In genomic region chr8:121176291-121176690, GRCm38 (mm10) we compare ENCODE assay signal across 9 mouse cellular contexts. TPM values are rescaled to one million over a fixed set of nuclear protein-coding genes. Genes with fewer than 3 reads are reported as not detected.
DNase-seq lines count a peak whose midpoint lies in the region; ATAC-seq and TF ChIP-seq lines count a peak whose summit lies in the region.
"Had no signal": no experiment of that assay in that cellular context is flagged by ENCODE, and none has a peak within 500 bp of the region (broad histone marks: within the 10 kb centered on the region; RNA-seq: fewer than 3 reads in every experiment).

No protein-coding gene starts in this region.

- DNase-seq in kidney, adult 2 months, result peak; percentile 28
- no peak for DNase-seq in kidney, adult 8-10 months
- DNase-seq in ES-CJ7 (ENCODE audit: low read depth, low spot score), result peak; percentile 23
- DNase-seq in embryonic facial prominence, embryonic 10.5 days (ENCODE audit: low spot score), result no peak
- DNase-seq in thymus, adult 2 months, result no peak
- DNase-seq in ovary, adult 18-20 months (ENCODE audit: low spot score), result no peak
- no peak for DNase-seq in thymus, postnatal 4 days

- 46% methylated on average over 3 of the region's 3 CpGs for WGBS in kidney, adult 2 months
- WGBS in embryonic facial prominence, embryonic 10.5 days, result 21% methylated on average over 3 of the region's 3 CpGs
- 10% methylated on average over 3 of the region's 3 CpGs for WGBS in liver, embryonic 12.5 days (ENCODE audit: insufficient replicate concordance)
- 5% methylated on average over 3 of the region's 3 CpGs for WGBS in thymus, adult 2 months

- H3K4me1 ChIP-seq in kidney, adult 2 months (ENCODE audit: control insufficient read depth, insufficient read depth, low read length), result no peaks in the 10 kb centered on the region
- peaks cover 87% of the 10 kb centered on the region for H3K4me1 ChIP-seq in embryonic facial prominence, embryonic 10.5 days
- peaks cover 14% of the 10 kb centered on the region for H3K4me1 ChIP-seq in liver, embryonic 12.5 days
- H3K4me1 ChIP-seq in thymus, adult 2 months (replicated peaks; ENCODE audit: control insufficient read depth, insufficient read depth, low read length), result no peaks in the 10 kb centered on the region

- TF ChIP-seq POLR2A in kidney, adult 2 months (IDR thresholded peaks at IDR 0.05; ENCODE audit: low read depth, low read length), result no peak
- no peak for TF ChIP-seq POLR2A in thymus, adult 2 months (IDR thresholded peaks at IDR 0.05; ENCODE audit: control insufficient read depth, extremely low read depth, insufficient read depth, low read length, poor library complexity)

- H3K9me3 ChIP-seq in embryonic facial prominence, embryonic 10.5 days, result no peaks in the 10 kb centered on the region
- no peaks in the 10 kb centered on the region for H3K9me3 ChIP-seq in liver, embryonic 12.5 days (replicated peaks)

- ATAC-seq in liver, embryonic 12.5 days, result peak; percentile 60

- H3K36me3 ChIP-seq in kidney, adult 2 months (ENCODE audit: control insufficient read depth, insufficient read depth, low read length), result no peaks in the 10 kb centered on the region
- H3K36me3 ChIP-seq in embryonic facial prominence, embryonic 10.5 days (replicated peaks), result no peaks in the 10 kb centered on the region
- no peaks in the 10 kb centered on the region for H3K36me3 ChIP-seq in liver, embryonic 12.5 days
- no peaks in the 10 kb centered on the region for H3K36me3 ChIP-seq in thymus, adult 2 months (ENCODE audit: control insufficient read depth, insufficient read depth, low read length)

- no peak overlapping the region for H3K4me2 ChIP-seq in liver, embryonic 12.5 days

- TF ChIP-seq CTCF in kidney, adult 2 months (conservative IDR thresholded peaks at IDR 0.05; ENCODE audit: insufficient read depth, insufficient read length, low read depth, low read length), result no peak
- TF ChIP-seq CTCF in thymus, adult 2 months (IDR thresholded peaks at IDR 0.05; ENCODE audit: borderline replicate concordance, control insufficient read depth, extremely low read depth, insufficient read depth, low read length, poor library complexity), result no peak

- no peaks in the 10 kb centered on the region for H3K27me3 ChIP-seq in kidney, adult 2 months (replicated peaks; ENCODE audit: control insufficient read depth, insufficient read depth, low read length)
- H3K27me3 ChIP-seq in embryonic facial prominence, embryonic 10.5 days (replicated peaks; ENCODE audit: low read depth, poor library complexity, severe bottlenecking), result no peaks in the 10 kb centered on the region
- 0 out of 2 replicates have a peak, but pooled peaks cover 4% of the 10 kb centered on the region for H3K27me3 ChIP-seq in liver, embryonic 12.5 days (replicated peaks)
- no peaks in the 10 kb centered on the region for H3K27me3 ChIP-seq in thymus, adult 2 months (ENCODE audit: control insufficient read depth, insufficient read depth, low read length)

- no peak overlapping the region for H3K27ac ChIP-seq in kidney, adult 2 months (ENCODE audit: insufficient read depth, low read depth, low read length)
- peak overlapping the region; percentile 81 for H3K27ac ChIP-seq in embryonic facial prominence, embryonic 10.5 days (replicated peaks)
- no peak overlapping the region for H3K27ac ChIP-seq in liver, embryonic 12.5 days
- H3K27ac ChIP-seq in thymus, adult 2 months (ENCODE audit: control insufficient read depth, insufficient read depth, low read length), result no peak overlapping the region
- H3K27ac ChIP-seq: macrophage had no signal

- no peak overlapping the region for H3K9ac ChIP-seq in liver, embryonic 12.5 days

- no peak overlapping the region for H3K4me3 ChIP-seq in kidney, adult 2 months (ENCODE audit: insufficient read depth, low read depth, low read length)
- H3K4me3 ChIP-seq in embryonic facial prominence, embryonic 10.5 days, result no peak overlapping the region
- H3K4me3 ChIP-seq in liver, embryonic 12.5 days, result no peak overlapping the region
- H3K4me3 ChIP-seq in thymus, adult 2 months (ENCODE audit: control insufficient read depth, insufficient read depth, low read length), result no peak overlapping the region

RNA-seq across cellular contexts. Expression of gene Foxl1, which starts 48.6 kb away (rescaled TPM):
- 0.75 and 1.2 TPM in 2 replicates for polyA plus RNA-seq in kidney, adult 2 months (2012; rRNA removed)
- polyA plus RNA-seq in embryonic facial prominence, embryonic 10.5 days (2016; fragmentation: Nextera tagmentation; extraction: Ambion mirVana), result 2.8 and 4.6 TPM in 2 replicates
- polyA plus RNA-seq in liver, embryonic 12.5 days (2016; fragmentation: Nextera tagmentation; extraction: Ambion mirVana), result 0.35 and 0.41 TPM in 2 replicates
- 0.11 and 0.14 TPM in 2 replicates for polyA plus RNA-seq in thymus, adult 2 months (2012; rRNA removed)
- polyA plus RNA-seq: macrophage had no signal

Comparison
In these comparisons a context has a peak if more than half of its experiments do, and no peak if none do; other contexts are left out.
1. DNase-seq: peak in kidney, adult 2 months (single experiment) and ES-CJ7 (single experiment); none in kidney, adult 8-10 months (0 of 2), embryonic facial prominence, embryonic 10.5 days (single experiment), thymus, adult 2 months (single experiment), ovary, adult 18-20 months (single experiment) and thymus, postnatal 4 days (single experiment).